Mouse (Mus musculus) lung, adult 2 months (tissue): ENCODE measurements around the gene Tnfsf4.

Experiments
- CTCF ChIP-seq: fragments of 200-500 bp; IDR thresholded peaks from 2 replicates; pipeline ENCODE4 v1.5.1; 2011; ENCODE audit warnings: mild to moderate bottlenecking, low read length, control low read depth; ENCODE audit not compliant: insufficient read depth
- POLR2A ChIP-seq: fragments of 200-500 bp; IDR thresholded peaks from 2 replicates; pipeline ENCODE4 v1.6.1; 2011; ENCODE audit warnings: low read depth, mild to moderate bottlenecking, control low read depth, low read length, borderline replicate concordance; ENCODE audit errors: extremely low read depth

DNA sequence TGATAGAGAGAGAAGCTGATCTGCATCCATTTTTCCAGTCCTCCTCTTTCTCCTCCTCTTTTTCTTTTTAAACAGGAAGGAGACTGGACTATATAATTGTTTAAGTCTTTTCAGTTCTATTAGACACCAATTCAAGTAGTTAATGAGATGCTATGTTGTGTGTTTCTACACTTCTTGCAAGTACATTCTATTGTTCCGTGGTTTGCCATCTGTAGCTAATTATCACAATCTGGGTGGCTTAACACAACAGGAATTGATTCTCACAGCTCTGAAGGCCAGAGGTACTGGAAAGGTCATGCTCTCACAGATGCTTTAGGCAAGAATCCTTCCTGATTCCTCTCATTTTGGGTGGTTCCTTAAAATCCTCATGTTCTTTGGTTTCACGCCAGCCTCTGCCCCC, 7.9 kb downstream of the Tnfsf4 start:
- no peak for TF ChIP-seq CTCF
- TF ChIP-seq POLR2A = no peak
